Mouse (Mus musculus) layer of hippocampus, postnatal 25 days (tissue): ENCODE measurements at regions not wholly inside any gene's neighbourhood (a gene's known extent, or its start where the extent isn't known, plus 50 kb on each side); places are given as distances from the start of the nearest gene placed in this dataset.
A peak's percentile ranks its signal among the peaks of the same experiment; 100 is the strongest.

ENCODE experiments used
- DNase-seq, 2 experiments: peaks; one replicate each; pipeline ENCODE4 v3.0.0; 2022; ENCODE audit warnings: mixed read lengths in 2 of 2, low spot score in 1 of 2; ENCODE audit errors: extremely low spot score in 1 of 2

- no peak for DNase-seq
These were observed 639.1 kb upstream of the 4921530L21Rik start for GRCm38 (mm10) chr14:95241946-95242345.

DNA sequence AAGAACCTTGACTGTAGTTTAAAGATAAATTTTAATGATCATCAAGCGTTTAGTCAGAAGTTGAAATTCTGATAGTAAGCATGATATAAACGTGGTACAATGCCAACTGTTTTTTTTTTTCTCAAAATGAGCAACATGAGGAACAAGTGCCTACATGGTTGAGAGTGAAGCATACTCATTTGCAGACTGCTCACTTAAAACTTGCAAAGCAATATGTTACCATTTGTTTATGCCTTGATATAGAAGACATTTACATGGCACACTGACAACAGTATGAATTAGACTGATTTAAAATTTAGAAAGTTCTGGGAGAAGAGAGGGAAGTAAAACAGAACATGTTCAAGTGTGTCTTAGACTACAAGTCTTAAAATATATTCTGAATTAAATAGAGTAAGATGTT lies 632.2 kb upstream of the 4921530L21Rik start:
- no peak for DNase-seq

- no peak for DNase-seq
These were observed 624.9 kb upstream of the 4921530L21Rik start for GRCm38 (mm10) chr14:95256110-95256509.

GRCm38 (mm10) chr14:95281431-95281830 lies 599.6 kb upstream of the 4921530L21Rik start:
- no peak for DNase-seq

DNA sequence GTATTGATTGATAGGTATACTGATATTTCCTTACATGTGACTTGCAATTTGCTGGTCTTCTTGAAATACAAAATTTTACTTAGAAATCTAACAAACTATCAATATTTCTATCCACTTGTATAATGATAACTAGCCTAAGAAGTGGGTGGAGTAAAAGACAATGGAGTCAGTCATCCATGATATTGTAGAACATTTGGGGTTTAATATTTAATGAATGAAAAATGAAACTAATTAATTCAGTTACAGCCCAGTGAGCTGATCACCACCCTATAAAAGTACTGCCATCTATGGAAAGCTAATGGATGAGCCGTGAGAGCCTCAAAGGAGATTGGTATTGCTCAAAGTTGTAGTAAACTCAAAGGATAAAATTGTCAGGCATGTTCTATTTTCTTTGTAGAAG lies 599.0 kb upstream of the 4921530L21Rik start:
- DNase-seq = no peak

GRCm38 (mm10) chr14:95314134-95314924 lies 566.7 kb upstream of the 4921530L21Rik start:
- DNase-seq = no peak

DNA sequence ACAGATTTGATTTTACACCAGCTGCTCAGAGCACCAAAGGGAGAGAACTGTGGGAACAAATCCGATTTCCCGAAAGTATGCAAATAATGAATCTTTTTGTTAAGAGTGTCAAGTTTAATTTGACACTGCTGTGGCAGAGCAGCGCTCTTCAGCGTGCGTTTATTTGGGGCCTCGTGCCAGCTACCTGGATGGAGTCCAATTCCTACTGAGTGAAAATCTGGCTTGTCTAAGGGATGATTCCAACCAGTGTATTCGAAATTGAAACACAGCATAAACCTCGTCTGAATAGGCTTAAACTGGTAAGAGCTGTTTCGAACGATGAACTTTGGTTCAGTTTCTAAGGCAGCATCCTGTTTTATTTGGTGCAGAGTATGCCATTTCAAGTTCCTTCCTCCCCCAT lies 524.1 kb upstream of the 4921530L21Rik start:
- peak; percentile 51 to 74 for DNase-seq
